Mouse (Mus musculus) heart, adult 11 months (tissue): ENCODE results near the gene Trpv2.

Source experiments
- DNase-seq: peaks from one replicate; pipeline ENCODE4 v3.0.0; 2022

Gene Trpv2

DNA sequence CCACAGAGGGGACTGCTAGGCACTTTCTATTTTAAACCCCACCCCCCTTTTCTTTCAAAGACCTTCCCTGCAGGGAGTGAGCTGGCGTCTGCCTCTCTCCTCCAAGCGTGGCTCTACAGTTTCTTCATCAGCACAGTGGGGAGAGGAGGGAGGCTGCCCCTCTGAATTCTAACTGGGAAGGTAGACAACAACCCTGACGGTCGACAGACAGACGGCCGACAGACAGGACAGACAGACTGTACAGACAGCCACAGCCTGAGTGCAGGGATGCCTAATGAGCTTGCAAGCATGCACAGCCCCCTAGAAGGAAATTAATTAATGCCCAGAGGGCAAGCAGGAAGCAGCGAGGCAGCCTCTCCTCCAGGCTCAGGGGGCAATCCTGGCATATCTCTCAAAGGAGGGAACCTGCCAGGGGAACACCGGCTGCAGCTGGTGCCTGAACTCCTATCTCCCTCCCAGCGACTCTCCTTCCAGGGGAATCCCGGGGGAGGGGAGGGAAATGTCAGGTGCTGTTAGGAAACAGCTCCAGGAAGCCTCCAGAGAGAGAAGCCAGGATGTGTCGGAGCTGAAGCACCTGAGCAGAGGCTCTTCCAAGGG lies 56.0 kb downstream of the Trpv2 start:
- DNase-seq: peak; percentile 88

- DNase-seq: no peak
Observed at GRCm38 (mm10) chr11:62631138-62631537, 56.9 kb downstream of the Trpv2 start.

- DNase-seq: peak; percentile 95
Observed at GRCm38 (mm10) chr11:62635406-62635805, 61.1 kb downstream of the Trpv2 start.

DNA sequence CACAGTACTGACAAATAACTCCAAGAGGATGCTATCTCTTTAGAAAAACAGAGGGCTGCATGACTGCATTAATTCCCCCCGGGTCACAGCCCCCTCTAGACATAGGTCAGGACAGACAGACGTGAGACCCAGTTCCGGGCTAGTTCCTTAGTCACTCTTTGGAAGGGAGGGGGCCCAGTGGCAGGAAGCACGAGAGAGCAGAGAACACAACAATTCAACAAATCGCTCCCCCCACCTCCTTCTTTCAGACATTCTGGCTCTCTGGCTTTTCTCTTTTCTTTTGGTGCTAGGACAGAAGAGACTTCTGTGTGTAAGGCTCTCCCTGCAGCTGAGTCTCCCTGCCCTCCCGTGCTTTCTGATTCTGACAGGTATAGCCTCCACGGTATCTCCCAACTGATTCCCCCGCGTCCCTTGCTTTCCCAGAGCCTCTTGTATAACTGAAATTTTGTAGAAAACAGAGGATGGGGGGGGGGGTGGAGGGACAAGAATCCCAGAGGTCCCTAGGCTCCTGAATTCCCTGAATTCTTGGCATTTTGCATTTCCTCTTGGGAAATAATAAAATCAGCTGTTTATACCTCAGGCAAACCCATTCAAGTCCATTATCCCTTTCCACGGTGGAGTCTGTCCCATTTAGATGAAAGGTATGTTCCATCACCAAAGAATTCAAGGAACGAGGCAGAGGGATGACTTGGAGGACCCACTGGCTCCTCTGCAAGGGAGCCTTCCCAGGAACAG lies 62.0 kb downstream of the Trpv2 start:
- peak; percentile 92 for DNase-seq

DNA sequence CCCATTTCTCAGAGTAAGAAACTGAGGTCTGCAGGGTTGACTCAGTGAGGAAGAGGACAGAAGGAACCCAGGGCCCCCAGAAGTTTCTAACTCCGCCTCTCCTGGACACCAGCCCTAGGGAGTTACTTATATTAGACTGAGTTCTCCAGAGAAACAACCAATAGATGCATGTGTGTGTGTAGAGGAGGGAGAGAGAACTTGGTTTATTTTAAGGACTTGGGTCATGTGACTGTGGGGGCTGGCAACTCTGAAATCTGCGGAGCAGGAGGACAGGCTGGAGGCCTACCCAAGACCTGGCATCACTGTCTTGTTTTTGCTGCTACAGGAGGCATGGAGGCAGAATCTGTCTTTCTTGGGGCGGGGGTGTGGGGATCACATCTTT lies 62.5 kb downstream of the Trpv2 start:
- peak; percentile 97 for DNase-seq

DNA sequence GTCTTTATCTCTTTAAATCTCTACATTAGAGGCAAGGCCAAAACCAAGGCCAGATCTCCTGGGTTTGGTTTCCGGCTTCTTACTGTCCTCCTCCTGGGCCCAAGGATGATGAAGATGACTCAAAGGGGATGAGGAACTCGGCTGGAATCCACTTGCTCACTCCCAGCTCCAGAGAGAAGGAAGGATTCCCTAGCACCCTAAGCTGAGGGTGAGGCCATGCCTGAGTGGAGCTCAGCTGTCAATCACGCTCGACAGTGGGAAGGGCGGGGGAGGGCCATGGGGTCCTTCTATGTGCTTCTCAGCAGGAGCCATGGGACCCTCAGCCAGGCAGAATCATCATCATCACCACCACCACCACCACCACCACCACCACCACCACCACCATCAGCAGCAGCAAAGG lies 63.1 kb downstream of the Trpv2 start:
- DNase-seq: peak; percentile 91

DNA sequence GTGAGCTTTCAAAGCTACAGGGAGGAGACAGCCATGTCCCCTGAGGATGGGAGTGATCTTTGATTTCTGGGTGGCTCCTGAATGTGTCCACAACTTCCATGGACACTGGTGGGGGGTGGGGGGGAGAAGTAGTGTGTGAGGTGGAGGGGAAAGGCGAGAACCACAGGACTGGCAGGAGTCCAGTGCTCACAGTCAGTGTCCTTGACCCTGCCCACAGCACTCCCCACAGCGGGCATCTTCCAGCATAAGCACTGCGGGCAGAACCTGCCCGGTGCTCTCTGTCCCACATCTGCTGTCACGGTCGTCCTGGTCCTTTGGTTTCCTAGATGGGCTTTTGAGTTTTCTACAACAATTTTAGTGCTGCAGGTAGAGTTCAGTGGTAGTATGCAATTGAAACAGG lies 63.5 kb downstream of the Trpv2 start:
- DNase-seq: peak; percentile 85

DNA sequence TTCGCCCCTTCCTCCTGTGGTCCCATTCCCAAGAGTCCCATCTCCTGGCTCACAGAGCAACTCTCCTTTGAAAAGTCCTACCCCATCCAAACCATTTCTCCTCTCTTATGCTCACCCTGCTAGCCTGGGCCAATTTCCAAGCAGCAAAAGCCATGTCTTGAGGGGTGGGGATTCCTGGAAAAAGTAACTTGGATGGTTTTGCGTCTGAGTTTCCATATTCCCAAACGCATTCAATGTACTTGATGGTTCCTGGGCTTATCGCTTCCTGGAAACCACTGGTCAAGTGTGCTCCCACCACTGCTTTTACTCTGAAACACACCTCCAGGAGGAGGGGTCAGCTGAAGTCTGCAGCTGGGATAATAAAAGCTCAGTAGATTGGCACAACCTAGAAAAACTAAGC lies 64.1 kb downstream of the Trpv2 start:
- peak; percentile 86 for DNase-seq

DNA sequence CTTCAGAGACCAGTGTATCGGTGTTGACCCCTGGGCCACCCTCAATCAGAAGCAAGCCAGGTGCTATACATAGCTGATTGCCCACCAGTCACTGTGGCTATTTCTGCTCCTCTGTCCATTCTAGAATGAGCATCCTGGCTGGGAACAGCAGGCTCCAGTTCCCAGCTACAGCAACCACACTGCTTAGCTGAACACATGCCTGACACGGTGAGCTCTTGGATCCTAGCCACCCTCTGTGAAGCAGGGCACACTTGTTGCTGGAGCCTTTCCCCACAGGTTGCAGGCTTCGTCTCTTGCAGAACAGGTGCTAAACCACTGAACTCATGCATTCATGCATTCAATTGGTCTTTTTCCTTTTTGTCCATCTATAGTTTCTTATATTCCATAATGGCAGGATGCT lies 66.1 kb downstream of the Trpv2 start:
- no peak for DNase-seq

GRCm38 (mm10) chr11:62642023-62642844 lies 67.9 kb downstream of the Trpv2 start:
- peak; percentile 90 for DNase-seq

DNA sequence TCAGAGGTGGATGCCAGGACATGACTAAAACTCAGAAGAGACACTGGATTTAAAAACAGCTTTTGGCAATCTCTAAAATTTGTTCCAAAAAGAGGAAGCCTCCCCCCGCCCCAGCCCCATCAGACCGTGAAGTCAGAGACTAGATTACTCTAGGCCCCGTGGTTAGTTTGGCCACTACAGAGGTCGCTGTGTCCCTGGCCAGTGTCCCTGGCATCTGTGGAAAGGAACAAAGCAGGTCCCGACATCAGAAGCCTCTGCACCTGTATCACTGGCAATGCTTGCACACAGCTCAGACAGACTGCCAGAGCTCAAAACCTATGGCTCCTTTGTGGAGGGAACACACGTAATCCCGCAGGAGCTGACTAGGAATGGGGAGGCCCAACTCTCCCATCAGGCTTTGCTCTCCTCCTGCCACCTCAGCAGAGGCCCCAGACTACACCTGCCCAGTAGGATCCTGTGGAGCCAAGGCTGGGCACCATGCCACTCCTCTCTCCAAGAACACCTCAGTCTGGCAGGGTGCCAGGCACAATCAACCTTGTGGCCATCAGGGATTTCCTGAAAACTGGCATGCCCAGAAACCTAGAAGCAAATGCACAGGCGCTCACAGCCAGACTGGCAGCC lies 68.8 kb downstream of the Trpv2 start:
- DNase-seq: peak; percentile 96

- peak; percentile 92 for DNase-seq
Observed at GRCm38 (mm10) chr11:62643681-62644363, 69.5 kb downstream of the Trpv2 start.

- peak; percentile 86 for DNase-seq
Observed at GRCm38 (mm10) chr11:62644602-62645336, 70.5 kb downstream of the Trpv2 start.

DNA sequence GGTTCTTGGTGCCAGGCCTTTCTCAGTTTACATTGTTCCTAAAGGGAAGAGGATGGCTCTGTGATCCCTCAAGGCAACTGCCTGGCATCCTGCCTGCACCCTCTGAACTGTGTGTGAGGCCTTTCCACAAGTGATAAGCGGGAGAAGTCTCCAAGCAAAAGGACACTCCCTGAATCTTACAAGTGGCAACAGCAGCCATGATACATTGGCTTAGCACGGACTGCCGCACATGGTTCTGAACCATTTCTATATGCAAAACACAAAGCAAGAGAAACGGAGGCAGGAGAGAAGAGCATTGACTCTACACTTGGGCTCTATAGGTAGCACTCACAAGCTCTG lies 71.0 kb downstream of the Trpv2 start:
- peak; percentile 91 for DNase-seq

DNA sequence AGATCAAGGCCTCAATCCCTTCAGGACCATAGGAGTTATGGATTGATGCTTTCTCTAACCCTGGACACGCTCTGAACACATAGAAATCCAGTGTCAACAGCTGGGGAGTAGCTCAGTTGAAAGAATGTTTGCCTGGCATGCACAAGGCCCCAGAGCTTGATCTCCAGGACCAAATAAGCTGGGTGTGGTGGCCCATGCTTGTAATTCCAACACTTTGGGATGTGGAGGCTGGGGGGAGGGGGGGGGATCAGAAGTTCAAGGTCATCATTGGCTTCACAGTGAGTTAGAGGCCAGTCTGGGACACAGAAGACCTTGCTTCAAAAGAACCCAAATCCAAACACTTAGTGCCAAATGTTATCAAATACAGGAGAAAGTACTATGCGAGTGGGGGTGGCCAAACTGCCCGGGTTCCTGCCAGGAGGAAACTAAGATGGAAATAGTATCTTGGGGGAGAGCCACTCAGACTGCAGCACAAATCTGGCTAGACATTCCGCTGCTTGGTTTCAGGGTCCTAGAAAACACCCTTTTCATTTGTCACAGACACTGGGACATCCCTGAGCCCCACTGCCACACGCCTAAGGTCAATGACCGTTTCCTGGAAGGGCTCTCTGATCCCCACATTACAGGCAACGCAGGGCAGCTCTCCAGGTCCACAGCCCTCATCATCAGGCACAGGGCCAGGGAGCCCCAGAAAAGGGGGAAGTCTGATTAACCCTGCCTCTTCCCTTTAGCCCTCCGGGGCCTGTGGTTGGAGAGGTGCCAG lies 71.6 kb downstream of the Trpv2 start:
- DNase-seq: peak; percentile 98

GRCm38 (mm10) chr11:62646495-62646843 lies 72.2 kb downstream of the Trpv2 start:
- DNase-seq: no peak

DNA sequence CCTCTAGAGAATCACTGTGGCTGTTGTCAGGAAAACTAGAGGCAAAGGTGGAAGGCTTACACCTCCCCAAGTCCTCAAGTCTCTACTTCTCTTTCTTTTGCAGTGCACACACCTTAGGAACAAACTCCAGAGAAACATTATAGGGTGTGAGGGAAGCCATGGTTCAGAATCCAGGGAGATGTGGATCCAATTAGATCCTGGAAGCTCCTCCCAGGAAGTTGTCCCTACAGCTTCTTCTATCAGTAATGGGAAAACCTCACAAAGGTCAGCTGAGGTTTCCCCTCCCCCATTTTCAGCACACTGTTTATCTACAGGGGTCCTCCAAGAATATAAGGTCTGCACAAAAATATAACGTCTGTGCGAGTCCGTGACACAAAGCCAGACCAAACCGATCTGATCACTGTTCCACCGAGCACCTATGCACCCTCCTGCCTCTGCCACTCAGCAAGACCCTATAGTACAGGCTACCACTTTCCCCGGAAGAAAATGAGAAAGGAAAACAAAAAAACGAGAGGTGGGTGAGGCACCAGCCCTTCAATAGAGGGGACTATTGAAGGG lies 72.8 kb downstream of the Trpv2 start:
- DNase-seq: peak; percentile 92

DNA sequence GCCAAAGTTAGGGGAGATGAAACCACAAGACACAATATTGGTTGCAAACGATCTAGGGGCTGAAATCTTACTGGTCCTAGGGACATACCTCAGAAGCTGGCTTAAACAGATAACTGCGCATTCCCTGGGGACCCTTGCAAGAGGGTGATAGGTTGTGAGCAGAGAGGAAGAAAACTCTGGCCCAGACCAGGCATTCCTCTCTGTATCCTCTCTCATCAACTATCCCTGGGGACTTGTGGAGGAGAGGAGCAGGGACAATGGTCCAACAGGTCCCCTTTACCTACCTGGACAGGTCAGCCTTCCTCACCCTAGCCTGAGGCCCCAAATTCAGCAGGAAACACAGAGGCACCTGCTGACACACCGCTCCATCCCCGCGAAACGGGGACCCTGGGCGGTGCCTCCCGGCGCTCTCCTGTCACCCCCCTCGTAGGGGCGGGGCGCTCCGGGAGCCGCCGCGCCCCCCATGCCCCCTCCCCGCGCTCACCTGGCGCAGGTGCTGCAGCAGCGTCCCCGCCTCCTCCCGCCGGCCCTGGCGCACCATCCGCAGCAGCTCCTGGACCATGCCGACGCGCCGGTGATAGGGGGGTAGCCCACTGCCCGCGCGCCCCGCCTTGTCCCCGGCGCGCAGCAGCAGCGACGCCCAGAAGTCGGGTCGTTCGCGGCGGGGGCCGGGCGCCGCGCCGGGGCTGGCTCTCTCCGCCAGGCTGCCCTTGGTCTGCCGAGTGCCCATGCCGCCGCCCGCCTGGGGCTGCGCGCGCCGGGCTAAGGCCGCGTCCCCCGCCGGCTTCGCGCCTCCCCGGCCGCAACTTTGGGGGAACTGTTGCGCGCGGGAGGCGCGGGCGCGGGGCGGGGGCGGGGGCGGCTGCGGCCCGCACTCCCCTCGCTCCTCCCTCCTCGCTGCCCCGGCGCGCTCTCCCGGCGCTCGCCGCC lies 73.6 kb downstream of the Trpv2 start, which contains the start of gene Lrrc75a:
Gene Lrrc75a, minus strand, starts transcription at position 863 of the 930 bp plus-strand sequence.
- peak; percentile 96 for DNase-seq

- DNase-seq: peak; percentile 99
Observed at GRCm38 (mm10) chr11:62648591-62649391, 74.5 kb downstream of the Trpv2 start, which contains the start of gene Mmgt2. Gene Mmgt2, plus strand, starts transcription at chr11:62648664.
